Mouse (Mus musculus): ENCODE results near the gene Sec14l1. TPM values are rescaled to one million over a fixed set of nuclear protein-coding genes. Genes with fewer than 3 reads are reported as not detected.
A peak's percentile ranks its signal among the peaks of the same experiment; 100 is the strongest.

Gene Sec14l1
- total and polyA plus RNA-seq, 3 experiments: 42.0 to 55.9 TPM; not detected in 1

- H3K27ac ChIP-seq (ENCODE audit: control insufficient read depth, low read depth, low read length): no peak overlapping the region
- DNase-seq (ENCODE audit: low read depth, low spot score): no peak
- no peaks in the 10 kb centered on the region for H3K9me3 ChIP-seq (replicated peaks; ENCODE audit: insufficient read depth, low read length)
- no peaks in the 10 kb centered on the region for H3K27me3 ChIP-seq (ENCODE audit: control insufficient read depth in 1 of 2, insufficient read depth in 2 of 2, low read length in 2 of 2)
- H3K4me1 ChIP-seq (ENCODE audit: control insufficient read depth in 1 of 2, insufficient read depth in 2 of 2, low read length in 2 of 2): peaks cover 0 to 6% of the 10 kb centered on the region in 2 experiments; a peak in 2 of 4 replicates
- H3K4me3 ChIP-seq (ENCODE audit: control insufficient read depth in 1 of 2, insufficient read depth in 1 of 2, low read depth in 2 of 2, low read length in 2 of 2): no peak overlapping the region
- H3K79me2 ChIP-seq (ENCODE audit: control insufficient read depth, insufficient read depth, low read length, poor library complexity): peaks cover 18% of the 10 kb centered on the region
- H3K36me3 ChIP-seq (ENCODE audit: control insufficient read depth in 1 of 2, insufficient read depth in 2 of 2, low read length in 2 of 2): peaks cover 0 to 10% of the 10 kb centered on the region in 2 experiments; a peak in 3 of 4 replicates
- H3K9ac ChIP-seq (ENCODE audit: control insufficient read depth, low read depth, low read length, poor library complexity, severe bottlenecking): no peak overlapping the region
- TF ChIP-seq USF1 (IDR thresholded peaks at IDR 0.05; ENCODE audit: low read depth, low read length): peak; percentile 23; the same call in 1 of the 2 replicates
- peak; percentile 74; the same call in 1 of the 2 replicates for TF ChIP-seq JUND (IDR thresholded peaks at IDR 0.05; ENCODE audit: low read depth, low read length)
- TF ChIP-seq RCOR1 (IDR thresholded peaks at IDR 0.05; ENCODE audit: low read depth, low read length): no peak
Observed at GRCm38 (mm10) chr11:117118721-117119321, 3.9 kb downstream of the Sec14l1 start.

- no peaks in the 10 kb centered on the region for H3K9me3 ChIP-seq (replicated peaks; ENCODE audit: insufficient read depth, low read length)
- no peaks in the 10 kb centered on the region for H3K27me3 ChIP-seq (ENCODE audit: control insufficient read depth in 1 of 2, insufficient read depth in 2 of 2, low read length in 2 of 2)
- TF ChIP-seq GATA1 (IDR thresholded peaks at IDR 0.05; ENCODE audit: low read depth, low read length): no peak
- TF ChIP-seq RAD21 (IDR thresholded peaks at IDR 0.05; ENCODE audit: low read depth, low read length): no peak
- no peak for TF ChIP-seq KAT2A (conservative IDR thresholded peaks at IDR 0.05; ENCODE audit: low read depth, low read length)
- TF ChIP-seq ZMIZ1 (IDR thresholded peaks at IDR 0.05; ENCODE audit: low read depth, low read length): no peak
- no peak for TF ChIP-seq EP300 (IDR thresholded peaks at IDR 0.05; ENCODE audit: low read depth in 1 of 2, low read length in 2 of 2)
- no peak for TF ChIP-seq SIN3A (IDR thresholded peaks at IDR 0.05; ENCODE audit: low read length)
- TF ChIP-seq CHD1 (IDR thresholded peaks at IDR 0.05; ENCODE audit: low read depth, low read length): no peak
- no peak for TF ChIP-seq ZC3H11A (IDR thresholded peaks at IDR 0.05; ENCODE audit: low read depth, low read length)
- TF ChIP-seq USF1 (IDR thresholded peaks at IDR 0.05; ENCODE audit: low read depth, low read length): no peak
- no peak for TF ChIP-seq POLR2A (IDR thresholded peaks at IDR 0.05; ENCODE audit: control insufficient read depth in 1 of 2, insufficient read depth in 1 of 2, low read depth in 1 of 2, low read length in 2 of 2, poor library complexity in 1 of 2)
- no peak for TF ChIP-seq USF2 (IDR thresholded peaks at IDR 0.05; ENCODE audit: borderline replicate concordance in 1 of 2, insufficient read depth in 1 of 2, low read depth in 1 of 2, low read length in 2 of 2)
- TF ChIP-seq TCF12 (IDR thresholded peaks at IDR 0.05; ENCODE audit: low read depth, low read length): no peak
- no peak for TF ChIP-seq ZKSCAN1 (IDR thresholded peaks at IDR 0.05; ENCODE audit: low read depth, low read length)
- TF ChIP-seq JUND (IDR thresholded peaks at IDR 0.05; ENCODE audit: low read depth, low read length): no peak
- TF ChIP-seq MAX (IDR thresholded peaks at IDR 0.05; ENCODE audit: low read length): no peak
- TF ChIP-seq GABPA (IDR thresholded peaks at IDR 0.05; ENCODE audit: low read depth, low read length): no peak
- no peak for TF ChIP-seq MXI1 (IDR thresholded peaks at IDR 0.05; ENCODE audit: low read depth, low read length)
- no peak for TF ChIP-seq HCFC1 (IDR thresholded peaks at IDR 0.05; ENCODE audit: low read depth, low read length)
- no peak for TF ChIP-seq CHD2 (IDR thresholded peaks at IDR 0.05; ENCODE audit: low read length)
- H3K79me2 ChIP-seq (ENCODE audit: control insufficient read depth, insufficient read depth, low read length, poor library complexity): peaks cover 17% of the 10 kb centered on the region
- no peak overlapping the region for H3K4me3 ChIP-seq (ENCODE audit: control insufficient read depth in 1 of 2, insufficient read depth in 1 of 2, low read depth in 2 of 2, low read length in 2 of 2)
- H3K27ac ChIP-seq (ENCODE audit: control insufficient read depth, low read depth, low read length): no peak overlapping the region
- H3K4me1 ChIP-seq (ENCODE audit: control insufficient read depth in 1 of 2, insufficient read depth in 2 of 2, low read length in 2 of 2): peaks cover 0 to 6% of the 10 kb centered on the region in 2 experiments; a peak in 2 of 4 replicates
- no peak overlapping the region for H3K9ac ChIP-seq (ENCODE audit: control insufficient read depth, low read depth, low read length, poor library complexity, severe bottlenecking)
- DNase-seq (ENCODE audit: low read depth, low spot score): no peak
- peaks cover 0 to 10% of the 10 kb centered on the region in 2 experiments; a peak in 3 of 4 replicates for H3K36me3 ChIP-seq (ENCODE audit: control insufficient read depth in 1 of 2, insufficient read depth in 2 of 2, low read length in 2 of 2)
Observed at GRCm38 (mm10) chr11:117119723-117120122, 4.8 kb downstream of the Sec14l1 start.

Measured in MEL (cell line).